Mouse (Mus musculus): ENCODE data around the gene Ift122.

- TF ChIP-seq POLR2A (IDR thresholded peaks at IDR 0.05; ENCODE audit: low read depth, low read length): no peak
- TF ChIP-seq CTCF (IDR thresholded peaks at IDR 0.05; ENCODE audit: extremely low read depth, insufficient read depth, insufficient read length, insufficient replicate concordance): no peak
Measured at GRCm38 (mm10) chr6:115924829-115925228, 71.6 kb downstream of the Ift122 start.
